Mouse (Mus musculus) heart, adult 2 months (tissue): ENCODE data around the gene Stk17b.

ENCODE experiments used
- CTCF ChIP-seq: fragments of 200-600 bp; IDR thresholded peaks from 2 replicates; pipeline ENCODE4 v1.8.1; 2022; ENCODE audit warnings: antibody characterized with exemption, mild to moderate bottlenecking, moderate library complexity
- EP300 ChIP-seq: fragments of 200-500 bp; IDR thresholded peaks from 2 replicates; pipeline ENCODE4 v1.6.1; 2011; ENCODE audit warnings: low read depth, low read length, control low read depth; ENCODE audit not compliant: insufficient read depth
- POLR2A ChIP-seq: fragments of 200-500 bp; IDR thresholded peaks from 2 replicates; pipeline ENCODE4 v1.6.1; 2011; ENCODE audit warnings: mild to moderate bottlenecking, low read depth, low read length, control low read depth; ENCODE audit not compliant: insufficient read depth

- TF ChIP-seq POLR2A (no peak), EP300 (no peak), CTCF (no peak)
Observed at GRCm38 (mm10) chr1:53771476-53771875, 13.5 kb downstream of the Stk17b start.
